ENCODE assay signal across 8 mouse cellular contexts in the genomic region with DNA sequence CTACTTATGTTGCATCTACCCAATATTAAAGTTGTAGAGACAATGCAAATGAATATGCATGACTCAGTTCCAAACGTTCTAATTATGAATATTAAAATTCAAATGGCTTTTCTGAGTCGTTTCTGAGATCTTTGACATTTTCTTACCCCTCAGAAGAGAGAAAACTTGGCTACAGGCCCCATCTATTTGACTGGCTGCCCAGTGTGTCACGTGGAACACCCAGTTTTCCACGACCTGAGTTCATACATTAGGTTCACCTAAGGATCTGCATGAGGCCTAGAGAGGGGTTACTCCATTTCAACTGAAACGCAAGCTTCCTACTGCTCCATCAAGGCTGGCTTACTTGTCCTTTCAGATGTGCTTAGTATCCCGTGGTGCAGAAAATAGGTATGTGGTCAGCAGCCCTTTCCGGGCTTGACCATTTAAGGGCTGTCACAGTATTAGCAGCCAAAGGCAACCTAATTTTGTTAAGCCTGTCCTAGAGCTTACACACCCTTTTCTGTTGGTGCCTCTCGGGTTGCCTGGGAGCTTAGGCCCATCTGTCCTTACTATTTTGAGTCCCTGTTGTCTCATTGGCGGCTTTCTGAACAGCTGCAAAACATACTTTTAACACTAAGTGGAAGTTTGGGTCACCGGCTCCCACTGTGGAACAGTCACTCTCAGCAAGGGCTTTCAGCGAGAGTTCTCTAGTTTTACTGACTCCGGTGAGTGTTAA. TPM values are rescaled to one million over a fixed set of nuclear protein-coding genes. Genes with fewer than 3 reads are reported as not detected.
DNase-seq lines count a peak whose midpoint lies in the region; ATAC-seq and TF ChIP-seq lines count a peak whose summit lies in the region.

Gene Vma21 (plus strand): TSS at position 294 of the 715 bp plus-strand sequence.

- intact Hi-C loops in gastrocnemius, postnatal 14 days (cut with DNase I; ENCODE audit: low total_unique reads) = no loop called here

- no peak for TF ChIP-seq CTCF in thymus, adult 2 months (IDR thresholded peaks at IDR 0.05; ENCODE audit: borderline replicate concordance, control insufficient read depth, extremely low read depth, insufficient read depth, low read length, poor library complexity)

- no peaks in the 10 kb centered on the region for H3K36me3 ChIP-seq in thymus, adult 2 months (ENCODE audit: control insufficient read depth, insufficient read depth, low read length)
- no peaks in the 10 kb centered on the region for H3K36me3 ChIP-seq in limb, embryonic 12.5 days
- no peaks in the 10 kb centered on the region for H3K36me3 ChIP-seq in myocyte (ENCODE audit: control insufficient read depth, insufficient read depth)

- H3K9ac ChIP-seq in limb, embryonic 12.5 days (replicated peaks) = peak within 1 kb of the TSS; percentile 72

- peaks cover 29% of the 10 kb centered on the region for H3K79me2 ChIP-seq in myocyte (ENCODE audit: control insufficient read depth, insufficient read depth)

- peak within 1 kb of the TSS; percentile 99 for H3K4me3 ChIP-seq in thymus, adult 2 months (ENCODE audit: control insufficient read depth, insufficient read depth, low read length)
- H3K4me3 ChIP-seq in limb, embryonic 12.5 days (replicated peaks) = peak within 1 kb of the TSS; percentile 63
- H3K4me3 ChIP-seq in myocyte = peak within 1 kb of the TSS; percentile 60

- H3K27me3 ChIP-seq in thymus, adult 2 months (ENCODE audit: control insufficient read depth, insufficient read depth, low read length) = no peaks in the 10 kb centered on the region
- H3K27me3 ChIP-seq in limb, embryonic 12.5 days = peaks cover 9% of the 10 kb centered on the region
- no peaks in the 10 kb centered on the region for H3K27me3 ChIP-seq in myocyte (ENCODE audit: control insufficient read depth, insufficient read depth, insufficient read length)

- ATAC-seq in inflammation-experienced regulatory T-cells, adult 6 months = no peak
- ATAC-seq in limb, embryonic 12.5 days (ENCODE audit: insufficient number of reproducible peaks, insufficient read depth, low FRiP score, low TSS enrichment, low read depth) = no peak; the same call in 1 of the 2 replicates

- no peaks in the 10 kb centered on the region for H3K9me3 ChIP-seq in limb, embryonic 12.5 days

- peak within 1 kb of the TSS; percentile 41 for H3ac ChIP-seq in myocyte (ENCODE audit: control insufficient read depth, insufficient read length)

- no peak for TF ChIP-seq POLR2A in thymus, adult 2 months (IDR thresholded peaks at IDR 0.05; ENCODE audit: control insufficient read depth, extremely low read depth, insufficient read depth, low read length, poor library complexity)
- no peak for TF ChIP-seq POLR2A in myocyte (IDR thresholded peaks at IDR 0.05; ENCODE audit: insufficient read length, low read depth)

- 41% methylated on average over 12 of the region's 12 CpGs for WGBS in thymus, adult 2 months
- WGBS in limb, embryonic 12.5 days = 43% methylated on average over 12 of the region's 12 CpGs

- H3K4me2 ChIP-seq in limb, embryonic 12.5 days = peak within 1 kb of the TSS; percentile 54
- H3K4me2 ChIP-seq in myocyte (ENCODE audit: low read depth) = peak within 1 kb of the TSS; percentile 44

- no peaks in the 10 kb centered on the region for H3K4me1 ChIP-seq in thymus, adult 2 months (replicated peaks; ENCODE audit: control insufficient read depth, insufficient read depth, low read length)
- H3K4me1 ChIP-seq in limb, embryonic 12.5 days (replicated peaks) = no peaks in the 10 kb centered on the region

- no peak for DNase-seq in thymus, adult 2 months
- no peak for DNase-seq in thymus, postnatal 4 days
- DNase-seq in cerebellum, adult 9-10 months = peak; percentile 40
- DNase-seq in gastrocnemius, postnatal 14 days = peak; percentile 15
- DNase-seq in thymus, postnatal 14 days = no peak

- H3K27ac ChIP-seq in thymus, adult 2 months (ENCODE audit: control insufficient read depth, insufficient read depth, low read length) = peak within 1 kb of the TSS; percentile 44
- H3K27ac ChIP-seq in limb, embryonic 12.5 days = peak within 1 kb of the TSS; percentile 83

TF ChIP-seq in myocyte, 11 proteins besides CTCF, POLR2A, EP300 and RAD21:
- TF ChIP-seq MYOG (IDR thresholded peaks at IDR 0.05; ENCODE audit: control insufficient read depth in 1 of 3, insufficient read depth in 1 of 3, insufficient read length in 2 of 3, low read depth in 2 of 3) (peak in 1 of 3 experiments; percentile 42), MAX (IDR thresholded peaks at IDR 0.05; ENCODE audit: low read depth) (no peak), SRF (IDR thresholded peaks at IDR 0.05; ENCODE audit: control insufficient read depth, insufficient read length, low read depth) (peak; percentile 95), POLR2AphosphoS2 (IDR thresholded peaks at IDR 0.05; ENCODE audit: insufficient read length, low read depth) (peak; percentile 29), MYOD1 (IDR thresholded peaks at IDR 0.05; ENCODE audit: control insufficient read depth in 1 of 3, insufficient read length in 2 of 3, low read depth in 2 of 3) (peak in 2 of 3 experiments; percentile 30 to 41), TCF12 (IDR thresholded peaks at IDR 0.05; ENCODE audit: insufficient read depth, poor library complexity, severe bottlenecking) (peak; percentile 43), E2F4 (IDR thresholded peaks at IDR 0.05; ENCODE audit: insufficient read depth) (no peak)

RNA-seq across cellular contexts. Expression of gene Vma21, which starts in this region (rescaled TPM):
- polyA plus RNA-seq in thymus, adult 2 months (2012; rRNA removed) = 2.7 and 3.0 TPM in 2 replicates
- 10 to 100 TPM; 19.1 to 22.2 TPM for total RNA-seq in gastrocnemius, postnatal 14 days (2021)
- polyA plus RNA-seq in inflammation-experienced regulatory T-cells, adult 6 months (2017; shearing (Covaris generic)) = 10 to 100 TPM; 31.9 to 56.7 (median 35.9) TPM
- 38.6 and 41.1 TPM in 2 replicates for polyA plus RNA-seq in limb, embryonic 12.5 days (2016; fragmentation: Nextera tagmentation; extraction: Ambion mirVana)
- polyA plus RNA-seq in myocyte (2012; fragmentation: generic; extraction: Trizol) = 17.3 TPM

Comparison
In these comparisons a context has a peak if more than half of its experiments do, and no peak if none do; other contexts are left out.
1. DNase-seq: peak in cerebellum, adult 9-10 months (single experiment) and gastrocnemius, postnatal 14 days (single experiment); none in thymus, adult 2 months (single experiment), thymus, postnatal 4 days (single experiment) and thymus, postnatal 14 days (single experiment).
2. Peak in every context shown above with its lines, with median percentiles within 50 percentile points of each other: H3K4me3 ChIP-seq.